Mouse (Mus musculus): ENCODE results near the gene Kif1b. TPM values are rescaled to one million over a fixed set of nuclear protein-coding genes. Genes with fewer than 3 reads are reported as not detected.

The Kif1b gene
- polyA plus RNA-seq, 1 experiment from 2014 or later, result 154 TPM

- no peaks in the 10 kb centered on the region for H3K4me1 ChIP-seq
- no peaks in the 10 kb centered on the region for H3K9me3 ChIP-seq
- H3K36me3 ChIP-seq (replicated peaks), result peaks cover 56% of the 10 kb centered on the region
- H3K4me2 ChIP-seq, result no peak overlapping the region
- no peak overlapping the region for H3K9ac ChIP-seq
- WGBS, result 93% methylated on average over 2 of the region's 2 CpGs
- no peaks in the 10 kb centered on the region for H3K27me3 ChIP-seq (replicated peaks)
- no peak for ATAC-seq (replicated peaks)
- H3K27ac ChIP-seq, result no peak overlapping the region
- no peak overlapping the region for H3K4me3 ChIP-seq
Measured at GRCm38 (mm10) chr4:149159203-149159602, 148.3 kb downstream of the Kif1b start.

- Histone ChIP-seq H3K36me3 (replicated peaks) (peaks cover 63% of the 10 kb centered on the region), H3K27ac (no peak overlapping the region), H3K27me3 (replicated peaks) (no peaks in the 10 kb centered on the region), H3K9ac (no peak overlapping the region), H3K4me2 (no peak overlapping the region), H3K4me1 (no peaks in the 10 kb centered on the region), H3K4me3 (no peak overlapping the region), H3K9me3 (no peaks in the 10 kb centered on the region)
- no peak for ATAC-seq (replicated peaks)
- whole genome bisulfite sequencing, result 92% methylated on average over 8 of the region's 8 CpGs
Measured at GRCm38 (mm10) chr4:149157415-149157973, 150.0 kb downstream of the Kif1b start.

GRCm38 (mm10) chr4:149155711-149156110, 151.8 kb downstream of the Kif1b start:
- Histone ChIP-seq H3K27ac (no peak overlapping the region), H3K4me3 (no peak overlapping the region), H3K9ac (no peak overlapping the region), H3K9me3 (no peaks in the 10 kb centered on the region), H3K36me3 (replicated peaks) (peaks cover 70% of the 10 kb centered on the region), H3K4me2 (no peak overlapping the region), H3K27me3 (replicated peaks) (no peaks in the 10 kb centered on the region), H3K4me1 (no peaks in the 10 kb centered on the region)
- WGBS, result 96% methylated on average over 6 of the region's 6 CpGs
- no peak for ATAC-seq (replicated peaks)

GRCm38 (mm10) chr4:149154859-149155258, 152.6 kb downstream of the Kif1b start:
- Histone ChIP-seq H3K27ac (no peak overlapping the region), H3K27me3 (replicated peaks) (no peaks in the 10 kb centered on the region), H3K9me3 (no peaks in the 10 kb centered on the region), H3K36me3 (replicated peaks) (peaks cover 73% of the 10 kb centered on the region), H3K9ac (no peak overlapping the region), H3K4me3 (no peak overlapping the region), H3K4me1 (no peaks in the 10 kb centered on the region), H3K4me2 (no peak overlapping the region)
- no peak for ATAC-seq (replicated peaks)
- WGBS, result 97% methylated on average over 7 of the region's 7 CpGs

- H3K4me3 ChIP-seq, result no peak overlapping the region
- WGBS, result 95% methylated on average over 11 of the region's 11 CpGs
- no peaks in the 10 kb centered on the region for H3K27me3 ChIP-seq (replicated peaks)
- H3K4me1 ChIP-seq, result no peaks in the 10 kb centered on the region
- H3K27ac ChIP-seq, result no peak overlapping the region
- no peak for ATAC-seq (replicated peaks)
- H3K36me3 ChIP-seq (replicated peaks), result peaks cover 50% of the 10 kb centered on the region
- no peaks in the 10 kb centered on the region for H3K9me3 ChIP-seq
- no peak overlapping the region for H3K4me2 ChIP-seq
- H3K9ac ChIP-seq, result no peak overlapping the region
Measured at GRCm38 (mm10) chr4:149150721-149151120, 156.8 kb downstream of the Kif1b start.

- Histone ChIP-seq H3K9ac (no peak overlapping the region), H3K4me3 (no peak overlapping the region), H3K27ac (no peak overlapping the region), H3K4me1 (no peaks in the 10 kb centered on the region), H3K36me3 (replicated peaks) (peaks cover 46% of the 10 kb centered on the region), H3K9me3 (no peaks in the 10 kb centered on the region), H3K4me2 (no peak overlapping the region), H3K27me3 (replicated peaks) (no peaks in the 10 kb centered on the region)
- ATAC-seq (replicated peaks), result no peak
- 87% methylated on average over 11 of the region's 11 CpGs for WGBS
Measured at GRCm38 (mm10) chr4:149150256-149150655, 157.2 kb downstream of the Kif1b start.

- Histone ChIP-seq H3K4me3 (no peak overlapping the region), H3K27me3 (replicated peaks) (no peaks in the 10 kb centered on the region), H3K9ac (no peak overlapping the region), H3K4me2 (no peak overlapping the region), H3K36me3 (replicated peaks) (peaks cover 39% of the 10 kb centered on the region), H3K4me1 (peaks cover 2% of the 10 kb centered on the region; the same call in 1 of the 2 replicates), H3K9me3 (no peaks in the 10 kb centered on the region), H3K27ac (no peak overlapping the region)
- WGBS, result 85% methylated on average over 7 of the region's 7 CpGs
- ATAC-seq (replicated peaks), result no peak
Measured at GRCm38 (mm10) chr4:149149611-149150010, 157.9 kb downstream of the Kif1b start.

- H3K4me2 ChIP-seq, result no peak overlapping the region
- no peaks in the 10 kb centered on the region for H3K27me3 ChIP-seq (replicated peaks)
- no peaks in the 10 kb centered on the region for H3K9me3 ChIP-seq
- peaks cover 38% of the 10 kb centered on the region; the same call in 1 of the 2 replicates for H3K36me3 ChIP-seq (replicated peaks)
- no peak overlapping the region for H3K9ac ChIP-seq
- no peak overlapping the region for H3K27ac ChIP-seq
- H3K4me3 ChIP-seq, result no peak overlapping the region
- no peak for ATAC-seq (replicated peaks)
- H3K4me1 ChIP-seq, result peaks cover 3% of the 10 kb centered on the region; the same call in 1 of the 2 replicates
- WGBS, result 89% methylated on average over 9 of the region's 9 CpGs
Measured at GRCm38 (mm10) chr4:149149196-149149595, 158.3 kb downstream of the Kif1b start.

GRCm38 (mm10) chr4:149148084-149148483, 159.4 kb downstream of the Kif1b start:
- Histone ChIP-seq H3K9me3 (no peaks in the 10 kb centered on the region), H3K4me3 (no peak overlapping the region), H3K27ac (no peak overlapping the region), H3K36me3 (replicated peaks) (peaks cover 33% of the 10 kb centered on the region; the same call in 1 of the 2 replicates), H3K4me2 (no peak overlapping the region), H3K27me3 (replicated peaks) (no peaks in the 10 kb centered on the region), H3K9ac (no peak overlapping the region), H3K4me1 (peaks cover 3% of the 10 kb centered on the region; the same call in 1 of the 2 replicates)
- WGBS, result 74% methylated on average over 4 of the region's 4 CpGs
- no peak for ATAC-seq (replicated peaks)

- Histone ChIP-seq H3K36me3 (replicated peaks) (peaks cover 28% of the 10 kb centered on the region; the same call in 1 of the 2 replicates), H3K27ac (no peak overlapping the region), H3K9ac (no peak overlapping the region), H3K27me3 (replicated peaks) (no peaks in the 10 kb centered on the region), H3K4me3 (no peak overlapping the region), H3K4me2 (no peak overlapping the region), H3K9me3 (no peaks in the 10 kb centered on the region), H3K4me1 (peaks cover 3% of the 10 kb centered on the region; the same call in 1 of the 2 replicates)
- no peak for ATAC-seq (replicated peaks)
- WGBS, result 89% methylated on average over 7 of the region's 7 CpGs
Measured at GRCm38 (mm10) chr4:149147528-149147927, 160.0 kb downstream of the Kif1b start.

- H3K9me3 ChIP-seq, result no peaks in the 10 kb centered on the region
- H3K4me1 ChIP-seq, result peaks cover 3% of the 10 kb centered on the region; the same call in 1 of the 2 replicates
- H3K4me2 ChIP-seq, result no peak overlapping the region
- WGBS, result 78% methylated on average over 4 of the region's 4 CpGs
- no peaks in the 10 kb centered on the region for H3K27me3 ChIP-seq (replicated peaks)
- no peak overlapping the region for H3K9ac ChIP-seq
- peaks cover 10% of the 10 kb centered on the region; the same call in 1 of the 2 replicates for H3K36me3 ChIP-seq (replicated peaks)
- no peak overlapping the region for H3K27ac ChIP-seq
- no peak overlapping the region for H3K4me3 ChIP-seq
- ATAC-seq (replicated peaks), result no peak
Measured at GRCm38 (mm10) chr4:149145151-149145550, 162.3 kb downstream of the Kif1b start.

- peaks cover 3% of the 10 kb centered on the region; the same call in 1 of the 2 replicates for H3K4me1 ChIP-seq
- 0 out of 2 replicates have a peak overlapping the region, but pooled peaks have one; percentile 57 for H3K27ac ChIP-seq
- peak; percentile 91 for ATAC-seq (replicated peaks)
- no peaks in the 10 kb centered on the region for H3K9me3 ChIP-seq
- no peak overlapping the region for H3K9ac ChIP-seq
- 0 out of 2 replicates have a peak, but pooled peaks cover 3% of the 10 kb centered on the region for H3K36me3 ChIP-seq (replicated peaks)
- WGBS, result 6% methylated on average over 3 of the region's 3 CpGs
- no peaks in the 10 kb centered on the region for H3K27me3 ChIP-seq (replicated peaks)
- H3K4me3 ChIP-seq, result no peak overlapping the region
- no peak overlapping the region for H3K4me2 ChIP-seq
Measured at GRCm38 (mm10) chr4:149144459-149144858, 163.0 kb downstream of the Kif1b start.

GRCm38 (mm10) chr4:149143594-149143993, 163.9 kb downstream of the Kif1b start:
- no peak overlapping the region for H3K9ac ChIP-seq
- no peaks in the 10 kb centered on the region for H3K27me3 ChIP-seq (replicated peaks)
- H3K36me3 ChIP-seq (replicated peaks), result no peaks in the 10 kb centered on the region
- H3K4me1 ChIP-seq, result peaks cover 3% of the 10 kb centered on the region; the same call in 1 of the 2 replicates
- H3K27ac ChIP-seq, result no peak overlapping the region
- H3K9me3 ChIP-seq, result no peaks in the 10 kb centered on the region
- 38% methylated on average over 4 of the region's 4 CpGs for WGBS
- H3K4me3 ChIP-seq, result no peak overlapping the region
- H3K4me2 ChIP-seq, result no peak overlapping the region
- ATAC-seq (replicated peaks), result no peak
